Mouse (Mus musculus) stomach, embryonic 15.5 days (tissue): ENCODE data around the gene Tmem164. TPM values are rescaled to one million over a fixed set of nuclear protein-coding genes. Genes with fewer than 3 reads are reported as not detected.

ENCODE experiments used
- ATAC-seq: fragments of 200-750 bp; cut with Nextera tagmentation; 2 replicates; pipeline ENCODE4 v1.8.0; 2017; ENCODE audit warnings: low read depth, moderate number of reproducible peaks, moderate TSS enrichment; ENCODE audit not compliant: insufficient read depth, low FRiP score
- H3K27ac ChIP-seq: fragments of 300-500 bp; sonication (generic); 2 replicates; pipeline ENCODE4 v1.5.1; 2015; ENCODE audit warnings: mild to moderate bottlenecking, inconsistent platforms
- H3K27me3 ChIP-seq: fragments of 300-500 bp; sonication (generic); replicated peaks from 2 replicates; pipeline ENCODE4 v1.6.1; 2015; ENCODE audit warnings: inconsistent platforms
- H3K36me3 ChIP-seq: fragments of 300-500 bp; sonication (generic); 2 replicates; pipeline ENCODE4 v1.6.1; 2015; ENCODE audit warnings: inconsistent platforms
- H3K4me1 ChIP-seq: fragments of 300-500 bp; sonication (generic); 2 replicates; pipeline ENCODE4 v1.6.1; 2015; ENCODE audit warnings: inconsistent platforms
- H3K4me2 ChIP-seq: fragments of 300-500 bp; sonication (generic); 2 replicates; pipeline ENCODE4 v1.6.1; 2015; ENCODE audit warnings: mild to moderate bottlenecking, inconsistent platforms
- H3K4me3 ChIP-seq: fragments of 300-500 bp; sonication (generic); replicated peaks from 2 replicates; pipeline ENCODE4 v1.5.1; 2015; ENCODE audit warnings: inconsistent platforms
- H3K9ac ChIP-seq: fragments of 300-500 bp; sonication (generic); 2 replicates; pipeline ENCODE4 v1.6.1; 2015; ENCODE audit warnings: inconsistent platforms
- H3K9me3 ChIP-seq: fragments of 300-500 bp; sonication (generic); 2 replicates; pipeline ENCODE4 v1.6.1; 2016; ENCODE audit warnings: inconsistent platforms
- WGBS: fragments of 180-500 bp; shearing (Covaris S2); methylation state at CpG from one replicate; pipeline ENCODE4 v1.1.7; 2015; 5-methylcytosine and 5-hydroxymethylcytosine counted together
- polyA plus RNA-seq: library from polyadenylated mRNA; unstranded; fragments of >200 nt; fragmentation: Nextera tagmentation; extraction: Ambion mirVana; gene quantifications from 2 replicates; pipeline ENCODE4 v1.2.1, GENCODE M21; 2015

Gene Tmem164
- polyA plus RNA-seq, 1 experiment from 2014 or later = 52.2 TPM

DNA sequence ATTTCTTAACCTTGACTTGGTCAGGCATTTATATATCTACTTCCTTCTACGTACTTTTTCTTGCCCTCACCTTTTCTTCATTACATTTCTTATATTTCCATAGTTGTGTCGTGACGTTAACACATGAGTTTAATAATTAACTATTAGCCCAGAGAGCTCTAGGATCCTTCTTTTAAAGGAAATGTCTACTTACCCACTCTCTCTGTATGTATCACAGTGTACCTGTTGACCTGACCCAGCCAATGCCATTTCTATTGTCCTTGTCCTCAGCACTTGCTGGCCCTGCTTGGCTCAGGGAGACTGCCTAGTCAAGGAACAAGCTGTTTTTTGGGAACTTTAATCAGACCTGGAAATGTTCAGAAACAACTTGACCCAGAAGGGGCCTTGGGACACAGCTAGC is 40.7 kb downstream of the Tmem164 start:
- H3K4me1 ChIP-seq = no peaks in the 10 kb centered on the region
- H3K9ac ChIP-seq = no peak overlapping the region
- no peak overlapping the region for H3K27ac ChIP-seq
- no peak overlapping the region for H3K4me3 ChIP-seq
- 0 out of 2 replicates have a peak, but pooled peaks cover 3% of the 10 kb centered on the region for H3K27me3 ChIP-seq
- H3K36me3 ChIP-seq = no peaks in the 10 kb centered on the region
- 71% methylated on average over 3 of the region's 3 CpGs for WGBS
- H3K9me3 ChIP-seq = no peaks in the 10 kb centered on the region
- ATAC-seq = 0 out of 2 replicates have a peak, but pooled peaks have one; percentile 39
- H3K4me2 ChIP-seq = no peak overlapping the region

DNA sequence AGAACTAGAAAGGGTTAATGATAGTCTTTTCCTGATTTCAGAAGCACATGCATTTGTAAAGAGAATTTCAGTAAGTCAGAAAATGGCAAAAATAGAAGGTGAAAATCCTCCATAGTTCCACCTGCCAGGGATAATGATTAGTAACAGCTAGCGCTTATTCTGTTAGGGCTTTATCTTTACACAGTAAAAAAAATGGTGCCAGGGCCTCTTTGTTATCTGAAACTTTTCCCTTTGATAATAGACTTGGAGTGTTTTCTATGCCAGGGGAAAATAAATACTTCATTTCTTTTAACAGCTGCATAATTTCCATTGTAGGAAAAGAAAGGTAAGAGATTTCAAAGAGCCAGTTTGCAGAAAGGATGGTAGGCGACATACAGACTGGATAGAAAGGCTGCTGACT is 43.0 kb downstream of the Tmem164 start:
- Histone ChIP-seq H3K4me1 (no peaks in the 10 kb centered on the region), H3K27ac (no peak overlapping the region), H3K4me3 (no peak overlapping the region), H3K27me3 (0 out of 2 replicates have a peak, but pooled peaks cover 3% of the 10 kb centered on the region), H3K36me3 (no peaks in the 10 kb centered on the region), H3K4me2 (no peak overlapping the region), H3K9me3 (no peaks in the 10 kb centered on the region), H3K9ac (no peak overlapping the region)
- WGBS = 74% methylated on average over 2 of the region's 2 CpGs
- ATAC-seq = no peak

DNA sequence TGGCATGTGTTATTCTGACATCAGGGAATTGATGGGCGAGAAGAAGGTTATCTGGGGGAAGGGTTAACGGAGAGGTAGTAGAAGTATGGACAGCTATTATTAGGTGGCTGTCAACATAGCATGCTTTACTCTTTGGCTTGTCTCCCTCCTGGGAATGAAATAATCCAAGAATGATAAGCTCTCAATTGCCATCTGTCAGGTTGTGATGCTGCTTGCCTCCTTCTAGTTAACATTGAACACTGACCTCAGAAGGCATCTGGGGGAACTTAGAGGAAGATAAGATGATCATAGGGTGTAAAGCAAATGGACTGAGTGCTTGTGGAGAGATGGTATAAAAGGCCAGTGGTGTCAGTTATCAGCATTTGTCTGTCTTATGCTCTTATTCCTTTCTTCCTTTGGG is 44.4 kb downstream of the Tmem164 start:
- H3K9ac ChIP-seq = no peak overlapping the region
- WGBS = 72% methylated on average over 2 of the region's 2 CpGs

DNA sequence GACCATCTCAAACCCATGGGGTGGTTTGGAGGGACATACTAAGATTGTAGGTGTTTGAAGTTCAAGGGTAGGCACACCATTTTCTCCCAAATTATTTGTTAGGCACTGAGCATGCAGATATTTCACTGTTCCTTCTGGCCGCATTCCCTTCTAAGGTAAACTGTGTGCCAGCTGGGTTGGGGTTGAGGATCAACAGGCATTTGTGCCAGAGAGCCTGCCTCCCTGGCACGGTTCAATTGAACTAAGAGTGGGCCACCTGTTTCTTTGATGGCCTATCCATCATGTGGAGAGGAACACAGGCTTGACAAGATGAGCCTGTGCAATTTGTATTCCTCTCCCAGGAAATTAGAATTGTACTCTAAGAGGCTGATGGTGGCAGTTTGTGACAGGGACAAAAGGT is 45.1 kb downstream of the Tmem164 start:
- H3K27ac ChIP-seq = no peak overlapping the region

More for the DNA sequence above, 44.4 kb downstream of the Tmem164 start:
- Histone ChIP-seq H3K4me3 (no peak overlapping the region), H3K27ac (no peak overlapping the region), H3K27me3 (0 out of 2 replicates have a peak, but pooled peaks cover 3% of the 10 kb centered on the region), H3K4me2 (no peak overlapping the region), H3K4me1 (no peaks in the 10 kb centered on the region), H3K36me3 (no peaks in the 10 kb centered on the region), H3K9me3 (no peaks in the 10 kb centered on the region)
- ATAC-seq = no peak

DNA sequence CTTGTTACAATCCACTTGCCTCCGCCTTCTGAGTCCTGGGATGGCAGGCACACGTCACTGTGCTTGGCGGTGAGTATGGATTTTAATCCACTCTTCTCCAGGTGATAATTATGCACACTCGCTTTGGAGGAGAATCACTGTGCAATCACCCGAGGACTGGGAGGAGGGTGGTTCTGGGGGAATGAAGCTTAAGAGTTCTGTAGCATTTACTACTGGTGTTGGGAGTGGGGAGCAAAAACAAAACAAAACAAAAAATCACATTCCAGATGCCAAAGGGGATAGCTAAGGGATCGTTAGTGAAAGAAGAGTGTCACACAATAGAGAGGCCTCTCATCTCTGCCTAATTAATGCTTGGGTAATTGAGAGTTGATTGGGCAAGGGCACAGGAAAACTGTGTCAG is 46.6 kb downstream of the Tmem164 start:
- Histone ChIP-seq H3K9me3 (no peaks in the 10 kb centered on the region), H3K36me3 (no peaks in the 10 kb centered on the region), H3K4me3 (no peak overlapping the region), H3K4me1 (no peaks in the 10 kb centered on the region), H3K27me3 (0 out of 2 replicates have a peak, but pooled peaks cover 3% of the 10 kb centered on the region), H3K9ac (no peak overlapping the region), H3K4me2 (no peak overlapping the region), H3K27ac (no peak overlapping the region)
- no peak for ATAC-seq
- WGBS = 86% methylated on average over 6 of the region's 6 CpGs

More for the DNA sequence above, 45.1 kb downstream of the Tmem164 start:
- H3K4me3 ChIP-seq = no peak overlapping the region
- no peaks in the 10 kb centered on the region for H3K36me3 ChIP-seq
- 0 out of 2 replicates have a peak, but pooled peaks cover 3% of the 10 kb centered on the region for H3K27me3 ChIP-seq
- no peaks in the 10 kb centered on the region for H3K4me1 ChIP-seq
- ATAC-seq = no peak
- H3K4me2 ChIP-seq = no peak overlapping the region
- 56% methylated on average over 2 of the region's 2 CpGs for WGBS
- no peaks in the 10 kb centered on the region for H3K9me3 ChIP-seq
- H3K9ac ChIP-seq = no peak overlapping the region

DNA sequence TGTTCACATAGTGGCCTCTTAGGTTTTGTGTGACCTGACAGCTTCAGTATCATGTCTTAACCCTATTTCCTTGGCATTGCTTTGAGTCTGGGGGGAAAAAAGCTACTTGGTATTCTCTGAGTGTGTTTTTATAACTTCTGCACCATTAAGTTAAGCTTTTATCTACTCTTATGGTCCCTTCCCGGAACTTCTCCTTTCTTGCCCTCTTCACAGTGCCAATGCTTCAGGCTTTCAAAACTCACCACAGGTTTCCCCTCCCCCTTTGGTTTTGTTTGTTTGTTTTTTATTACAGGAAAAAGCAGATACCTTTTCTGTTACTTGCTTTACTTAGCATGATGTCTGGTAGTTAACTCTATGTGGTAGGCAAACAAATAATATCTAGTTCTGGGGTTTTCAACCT is 47.8 kb downstream of the Tmem164 start:
- ATAC-seq = no peak
- H3K9me3 ChIP-seq = no peaks in the 10 kb centered on the region
- H3K4me3 ChIP-seq = no peak overlapping the region
- no peaks in the 10 kb centered on the region for H3K36me3 ChIP-seq
- 73% methylated on average over 1 of the region's 1 CpGs for WGBS
- no peaks in the 10 kb centered on the region for H3K27me3 ChIP-seq
- H3K27ac ChIP-seq = no peak overlapping the region
- H3K9ac ChIP-seq = no peak overlapping the region
- H3K4me2 ChIP-seq = no peak overlapping the region
- no peaks in the 10 kb centered on the region for H3K4me1 ChIP-seq

DNA sequence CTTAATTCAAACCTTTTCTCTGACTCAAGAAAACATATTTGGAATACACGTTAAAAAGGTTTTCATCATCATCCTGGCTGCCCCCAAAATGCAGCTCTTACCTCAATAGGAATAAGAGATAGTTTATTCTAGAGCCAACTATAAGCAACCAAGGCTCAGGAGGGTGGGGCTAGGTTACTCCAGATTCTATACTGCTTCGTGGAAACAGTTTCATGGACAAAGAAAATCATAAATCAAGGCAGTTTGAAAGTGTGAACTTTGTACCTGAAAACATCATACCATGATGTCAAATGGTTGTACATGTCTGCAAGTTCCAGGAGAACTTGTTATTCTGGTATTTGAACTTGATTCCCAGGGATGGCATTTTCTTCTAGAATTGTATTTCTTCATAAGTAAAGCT is 48.3 kb downstream of the Tmem164 start:
- no peak for ATAC-seq
- H3K4me2 ChIP-seq = no peak overlapping the region
- H3K4me3 ChIP-seq = no peak overlapping the region
- WGBS = 46% methylated on average over 2 of the region's 2 CpGs
- H3K9me3 ChIP-seq = no peaks in the 10 kb centered on the region
- no peaks in the 10 kb centered on the region for H3K27me3 ChIP-seq
- H3K27ac ChIP-seq = no peak overlapping the region
- H3K4me1 ChIP-seq = no peaks in the 10 kb centered on the region
- no peaks in the 10 kb centered on the region for H3K36me3 ChIP-seq
- H3K9ac ChIP-seq = no peak overlapping the region

DNA sequence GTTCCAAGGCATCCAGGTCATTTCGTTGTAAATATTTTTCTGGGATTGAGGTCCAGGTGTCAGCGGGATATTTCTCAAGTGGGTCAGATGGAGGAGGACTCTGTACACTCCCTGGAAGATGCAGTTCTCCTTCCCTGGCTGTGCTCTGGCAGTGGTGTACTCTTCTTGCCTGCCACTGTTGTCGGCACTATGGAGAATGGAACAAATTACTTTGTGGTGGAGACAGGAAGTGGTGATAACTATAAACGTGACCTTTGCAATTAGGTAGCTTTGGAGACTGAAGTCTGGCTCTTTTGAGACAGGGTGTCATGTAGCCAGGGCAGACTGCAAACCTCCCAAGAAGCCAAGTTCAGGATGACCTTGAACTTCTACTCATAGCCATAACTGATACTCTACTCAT is 55.9 kb downstream of the Tmem164 start:
- Histone ChIP-seq H3K9ac (no peak overlapping the region), H3K36me3 (no peaks in the 10 kb centered on the region), H3K9me3 (no peaks in the 10 kb centered on the region), H3K4me3 (no peak overlapping the region), H3K27me3 (no peaks in the 10 kb centered on the region), H3K27ac (no peak overlapping the region), H3K4me2 (no peak overlapping the region), H3K4me1 (no peaks in the 10 kb centered on the region)
- ATAC-seq = no peak
- WGBS = 68% methylated on average over 4 of the region's 4 CpGs

DNA sequence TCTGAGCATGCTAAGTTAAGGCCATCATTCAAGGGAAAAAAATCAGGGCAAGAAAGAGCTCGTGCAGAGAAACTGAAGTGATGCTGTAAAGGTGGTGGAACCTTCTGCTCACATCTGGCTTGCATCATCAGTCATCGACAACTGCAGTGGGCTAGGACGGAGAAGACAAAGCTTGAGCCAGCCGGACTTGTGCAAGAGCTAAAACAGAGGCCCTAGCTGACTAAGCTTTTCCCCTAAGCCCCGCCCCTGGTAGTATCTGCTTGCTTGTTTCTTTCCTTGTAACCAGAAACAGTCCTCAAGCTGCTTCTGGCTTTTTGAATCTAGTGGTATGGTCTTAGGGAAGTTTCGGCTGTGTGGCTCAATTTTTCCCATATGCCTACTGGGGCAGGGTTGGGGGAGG is 56.5 kb downstream of the Tmem164 start:
- no peak overlapping the region for H3K4me2 ChIP-seq
- no peaks in the 10 kb centered on the region for H3K9me3 ChIP-seq
- no peak overlapping the region for H3K4me3 ChIP-seq
- no peaks in the 10 kb centered on the region for H3K27me3 ChIP-seq
- no peak for ATAC-seq
- H3K4me1 ChIP-seq = no peaks in the 10 kb centered on the region
- H3K27ac ChIP-seq = no peak overlapping the region
- H3K9ac ChIP-seq = no peak overlapping the region
- no peaks in the 10 kb centered on the region for H3K36me3 ChIP-seq
- 61% methylated on average over 6 of the region's 6 CpGs for WGBS

DNA sequence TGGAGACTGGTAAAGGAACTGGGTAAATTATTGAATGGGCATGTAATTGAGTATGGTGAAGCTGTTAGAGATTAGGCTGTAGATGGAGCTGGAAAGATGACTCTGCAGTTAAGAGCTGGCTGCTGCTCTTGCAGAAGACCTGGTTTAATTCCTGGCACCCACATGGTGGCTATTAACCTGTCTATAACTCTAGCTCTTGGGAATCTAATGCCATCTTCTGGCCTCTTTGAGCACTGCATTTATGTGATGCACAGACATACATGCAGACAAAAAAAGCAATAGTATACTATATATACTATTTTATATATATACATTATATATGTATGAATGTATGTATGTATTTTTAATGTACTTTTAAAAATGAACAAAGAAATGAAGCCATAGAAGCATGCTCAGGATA is 66.2 kb downstream of the Tmem164 start:
- no peak for ATAC-seq
- H3K27me3 ChIP-seq = no peaks in the 10 kb centered on the region
- no peak overlapping the region for H3K9ac ChIP-seq
- H3K4me2 ChIP-seq = no peak overlapping the region
- no peak overlapping the region for H3K4me3 ChIP-seq
- no peak overlapping the region for H3K27ac ChIP-seq
- no peaks in the 10 kb centered on the region for H3K9me3 ChIP-seq
- H3K36me3 ChIP-seq = no peaks in the 10 kb centered on the region
- no peaks in the 10 kb centered on the region for H3K4me1 ChIP-seq

DNA sequence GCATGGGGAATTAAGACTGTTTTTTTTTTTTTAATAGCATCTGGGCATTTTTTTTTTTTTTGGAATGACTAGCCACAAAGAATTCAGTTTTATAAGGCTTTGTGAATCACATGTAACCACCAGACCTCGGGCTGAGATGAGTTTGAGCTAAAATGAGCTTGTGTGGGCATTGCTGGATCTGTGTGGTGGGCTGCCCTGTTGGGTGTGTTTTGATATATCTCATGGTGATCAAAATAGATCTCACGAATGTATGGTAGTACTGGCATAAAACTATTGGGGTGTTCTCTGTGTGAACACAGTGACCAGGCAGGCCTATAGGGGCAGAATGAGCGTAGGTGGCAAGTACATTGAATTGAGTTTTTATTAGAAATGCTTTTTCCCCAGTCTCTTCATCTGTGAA is 67.4 kb downstream of the Tmem164 start:
- no peaks in the 10 kb centered on the region for H3K9me3 ChIP-seq
- ATAC-seq = no peak
- no peaks in the 10 kb centered on the region for H3K36me3 ChIP-seq
- H3K9ac ChIP-seq = no peak overlapping the region
- H3K4me1 ChIP-seq = no peaks in the 10 kb centered on the region
- no peaks in the 10 kb centered on the region for H3K27me3 ChIP-seq
- WGBS = 78% methylated on average over 3 of the region's 3 CpGs
- H3K27ac ChIP-seq = no peak overlapping the region
- H3K4me3 ChIP-seq = no peak overlapping the region
- no peak overlapping the region for H3K4me2 ChIP-seq

DNA sequence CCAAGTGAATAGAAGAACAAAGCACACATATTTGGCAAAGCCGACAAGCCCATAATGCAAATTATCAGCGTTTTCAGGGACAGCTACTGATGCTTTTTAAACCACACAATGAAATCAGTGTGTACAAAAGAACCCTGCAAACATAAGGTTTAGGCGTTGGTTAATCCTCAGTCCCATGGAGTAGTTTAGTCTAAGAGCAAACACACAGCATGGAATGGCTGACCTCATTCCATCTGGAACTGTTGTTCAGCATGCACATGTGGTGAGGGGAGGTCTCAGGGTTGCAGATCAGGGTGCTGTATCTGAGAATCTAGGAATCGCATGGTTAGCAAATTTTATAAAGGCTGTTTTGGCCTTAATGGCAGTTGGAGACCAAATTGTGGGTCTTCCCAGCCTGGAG is 69.6 kb downstream of the Tmem164 start:
- WGBS = 52% methylated on average over 4 of the region's 4 CpGs
- H3K4me2 ChIP-seq = no peak overlapping the region
- H3K4me3 ChIP-seq = no peak overlapping the region
- H3K9me3 ChIP-seq = no peaks in the 10 kb centered on the region
- no peak overlapping the region for H3K27ac ChIP-seq
- no peak overlapping the region for H3K9ac ChIP-seq
- ATAC-seq = no peak
- no peaks in the 10 kb centered on the region for H3K4me1 ChIP-seq
- no peaks in the 10 kb centered on the region for H3K27me3 ChIP-seq
- H3K36me3 ChIP-seq = no peaks in the 10 kb centered on the region

DNA sequence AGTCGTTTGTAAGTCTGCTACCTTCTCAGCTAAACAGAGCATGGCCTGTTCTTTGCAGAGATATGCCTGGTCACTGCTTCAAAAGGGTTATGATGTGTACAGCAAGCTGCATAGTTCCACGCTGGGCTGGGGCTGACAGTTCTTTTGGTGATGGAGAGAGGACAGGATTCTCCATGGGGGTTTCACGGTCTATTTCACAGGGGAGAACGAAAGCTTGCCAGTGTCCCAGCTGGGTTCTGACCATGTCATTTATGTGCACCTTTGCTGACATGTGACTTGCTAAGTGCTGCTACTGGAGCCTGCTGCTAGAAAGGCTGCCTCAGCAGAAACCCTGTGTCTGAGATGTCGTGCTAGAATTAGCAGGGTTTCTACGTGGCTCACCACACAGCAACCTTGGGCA is 74.3 kb downstream of the Tmem164 start:
- WGBS = 89% methylated on average over 6 of the region's 6 CpGs
- Histone ChIP-seq H3K9me3 (no peaks in the 10 kb centered on the region), H3K27me3 (no peaks in the 10 kb centered on the region), H3K4me3 (no peak overlapping the region), H3K27ac (no peak overlapping the region), H3K36me3 (no peaks in the 10 kb centered on the region), H3K4me2 (no peak overlapping the region), H3K9ac (no peak overlapping the region), H3K4me1 (no peaks in the 10 kb centered on the region)
- ATAC-seq = no peak
